Mouse (Mus musculus): ENCODE results near the gene Naif1.

GRCm38 (mm10) chr2:32404663-32405062 lies 45.6 kb upstream of the Naif1 start:
- TF ChIP-seq POLR2A (IDR thresholded peaks at IDR 0.05; ENCODE audit: insufficient read depth, low read depth, low read length) (0 out of 2 replicates have a peak, but pooled peaks have one; percentile 32), CTCF (IDR thresholded peaks at IDR 0.05) (peak; percentile 98)

Data from heart, adult 2 months (tissue).